Mouse (Mus musculus): ENCODE measurements around the gene Mtm1. TPM values are rescaled to one million over a fixed set of nuclear protein-coding genes. Genes with fewer than 3 reads are reported as not detected.

The Mtm1 gene
- 6.9 and 7.6 TPM in 2 replicates for polyA plus RNA-seq (2015; fragmentation: Nextera tagmentation; extraction: Ambion mirVana)

- H3K4me2 ChIP-seq (ENCODE audit: low read depth, low read length): no peak within 1 kb of the TSS
- H3K4me3 ChIP-seq (ENCODE audit: low read length): no peak within 1 kb of the TSS
- ATAC-seq (ENCODE audit: low read depth): no peak
- H3K4me1 ChIP-seq (replicated peaks; ENCODE audit: control insufficient read depth, insufficient read depth, low read length): no peaks in the 10 kb centered on the region
- H3K9ac ChIP-seq (ENCODE audit: low read length): no peak within 1 kb of the TSS
- no peaks in the 10 kb centered on the region for H3K9me3 ChIP-seq (ENCODE audit: control insufficient read depth, low read length)
- no peaks in the 10 kb centered on the region for H3K27me3 ChIP-seq (ENCODE audit: control insufficient read depth, insufficient read depth, low read depth, low read length)
- no peaks in the 10 kb centered on the region for H3K36me3 ChIP-seq (ENCODE audit: control insufficient read depth, insufficient read depth, low read length)
- H3K27ac ChIP-seq (ENCODE audit: low read length): no peak within 1 kb of the TSS
- 91% methylated on average over 1 of the region's 1 CpGs for WGBS
These were observed at the start of gene Mtm1 for GRCm38 (mm10) chrX:71210467-71210866. Mtm1 (plus strand) TSS chrX:71210767.

GRCm38 (mm10) chrX:71181526-71181925, 29.0 kb upstream of the Mtm1 start:
- no peaks in the 10 kb centered on the region for H3K4me1 ChIP-seq (replicated peaks; ENCODE audit: control insufficient read depth, insufficient read depth, low read length)
- 87% methylated on average over 3 of the region's 3 CpGs for WGBS
- H3K36me3 ChIP-seq (ENCODE audit: control insufficient read depth, insufficient read depth, low read length): no peaks in the 10 kb centered on the region
- ATAC-seq (ENCODE audit: low read depth): no peak
- H3K9me3 ChIP-seq (ENCODE audit: control insufficient read depth, low read length): no peaks in the 10 kb centered on the region
- no peaks in the 10 kb centered on the region for H3K27me3 ChIP-seq (ENCODE audit: control insufficient read depth, insufficient read depth, low read depth, low read length)
- H3K4me3 ChIP-seq (ENCODE audit: low read length): no peak overlapping the region
- no peak overlapping the region for H3K27ac ChIP-seq (ENCODE audit: low read length)
- H3K9ac ChIP-seq (ENCODE audit: low read length): no peak overlapping the region
- H3K4me2 ChIP-seq (ENCODE audit: low read depth, low read length): no peak overlapping the region

GRCm38 (mm10) chrX:71183671-71184070, 26.9 kb upstream of the Mtm1 start:
- Histone ChIP-seq H3K4me1 (replicated peaks; ENCODE audit: control insufficient read depth, insufficient read depth, low read length) (no peaks in the 10 kb centered on the region), H3K27me3 (ENCODE audit: control insufficient read depth, insufficient read depth, low read depth, low read length) (no peaks in the 10 kb centered on the region), H3K36me3 (ENCODE audit: control insufficient read depth, insufficient read depth, low read length) (no peaks in the 10 kb centered on the region), H3K9me3 (ENCODE audit: control insufficient read depth, low read length) (no peaks in the 10 kb centered on the region), H3K27ac (ENCODE audit: low read length) (no peak overlapping the region), H3K4me2 (ENCODE audit: low read depth, low read length) (no peak overlapping the region), H3K9ac (ENCODE audit: low read length) (no peak overlapping the region), H3K4me3 (ENCODE audit: low read length) (no peak overlapping the region)
- WGBS: 78% methylated on average over 4 of the region's 4 CpGs
- ATAC-seq (ENCODE audit: low read depth): no peak

- WGBS: 70% methylated on average over 1 of the region's 1 CpGs
- Histone ChIP-seq H3K9ac (ENCODE audit: low read length) (no peak overlapping the region), H3K4me1 (replicated peaks; ENCODE audit: control insufficient read depth, insufficient read depth, low read length) (no peaks in the 10 kb centered on the region), H3K36me3 (ENCODE audit: control insufficient read depth, insufficient read depth, low read length) (no peaks in the 10 kb centered on the region), H3K9me3 (ENCODE audit: control insufficient read depth, low read length) (no peaks in the 10 kb centered on the region), H3K4me3 (ENCODE audit: low read length) (no peak overlapping the region), H3K27me3 (ENCODE audit: control insufficient read depth, insufficient read depth, low read depth, low read length) (no peaks in the 10 kb centered on the region), H3K27ac (ENCODE audit: low read length) (no peak overlapping the region), H3K4me2 (ENCODE audit: low read depth, low read length) (no peak overlapping the region)
- no peak for ATAC-seq (ENCODE audit: low read depth)
These were observed 24.2 kb upstream of the Mtm1 start for GRCm38 (mm10) chrX:71186396-71186795.

- Histone ChIP-seq H3K4me2 (ENCODE audit: low read depth, low read length) (no peak overlapping the region), H3K27me3 (ENCODE audit: control insufficient read depth, insufficient read depth, low read depth, low read length) (no peaks in the 10 kb centered on the region), H3K9me3 (ENCODE audit: control insufficient read depth, low read length) (no peaks in the 10 kb centered on the region), H3K4me3 (ENCODE audit: low read length) (no peak overlapping the region), H3K4me1 (replicated peaks; ENCODE audit: control insufficient read depth, insufficient read depth, low read length) (no peaks in the 10 kb centered on the region), H3K27ac (ENCODE audit: low read length) (no peak overlapping the region), H3K9ac (ENCODE audit: low read length) (no peak overlapping the region), H3K36me3 (ENCODE audit: control insufficient read depth, insufficient read depth, low read length) (no peaks in the 10 kb centered on the region)
- no peak for ATAC-seq (ENCODE audit: low read depth)
- 70% methylated on average over 2 of the region's 2 CpGs for WGBS
These were observed 5.8 kb upstream of the Mtm1 start for GRCm38 (mm10) chrX:71204776-71205175.

- H3K4me3 ChIP-seq (ENCODE audit: low read length): no peak overlapping the region
- 84% methylated on average over 1 of the region's 1 CpGs for WGBS
- H3K27me3 ChIP-seq (ENCODE audit: control insufficient read depth, insufficient read depth, low read depth, low read length): no peaks in the 10 kb centered on the region
- ATAC-seq (ENCODE audit: low read depth): no peak
- no peak overlapping the region for H3K27ac ChIP-seq (ENCODE audit: low read length)
- no peaks in the 10 kb centered on the region for H3K4me1 ChIP-seq (replicated peaks; ENCODE audit: control insufficient read depth, insufficient read depth, low read length)
- no peak overlapping the region for H3K4me2 ChIP-seq (ENCODE audit: low read depth, low read length)
- H3K9me3 ChIP-seq (ENCODE audit: control insufficient read depth, low read length): no peaks in the 10 kb centered on the region
- H3K36me3 ChIP-seq (ENCODE audit: control insufficient read depth, insufficient read depth, low read length): no peaks in the 10 kb centered on the region
- H3K9ac ChIP-seq (ENCODE audit: low read length): no peak overlapping the region
These were observed 4.6 kb upstream of the Mtm1 start for GRCm38 (mm10) chrX:71205821-71206542.

DNA sequence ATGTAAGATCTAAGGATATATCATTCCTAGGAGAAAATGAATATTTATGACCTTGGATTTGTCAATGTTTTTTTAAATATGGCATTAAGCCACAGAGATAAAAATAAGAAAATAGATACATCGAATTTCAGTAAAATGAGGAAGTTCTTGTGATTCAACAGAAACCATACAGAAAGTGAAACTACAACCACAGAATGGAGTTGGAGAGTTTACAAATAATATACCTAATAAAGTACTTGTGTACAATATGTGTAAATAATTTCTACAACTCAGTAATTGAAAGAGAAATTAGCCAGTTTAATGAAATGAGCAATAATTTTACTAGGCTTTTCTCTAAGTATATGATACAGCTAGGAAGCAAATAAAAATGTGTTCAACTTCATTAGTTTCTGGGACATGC, 4.0 kb upstream of the Mtm1 start:
- 71% methylated on average over 1 of the region's 1 CpGs for WGBS
- Histone ChIP-seq H3K9me3 (ENCODE audit: control insufficient read depth, low read length) (no peaks in the 10 kb centered on the region), H3K4me1 (replicated peaks; ENCODE audit: control insufficient read depth, insufficient read depth, low read length) (no peaks in the 10 kb centered on the region), H3K9ac (ENCODE audit: low read length) (no peak overlapping the region), H3K4me2 (ENCODE audit: low read depth, low read length) (no peak overlapping the region), H3K4me3 (ENCODE audit: low read length) (no peak overlapping the region), H3K36me3 (ENCODE audit: control insufficient read depth, insufficient read depth, low read length) (no peaks in the 10 kb centered on the region), H3K27me3 (ENCODE audit: control insufficient read depth, insufficient read depth, low read depth, low read length) (no peaks in the 10 kb centered on the region), H3K27ac (ENCODE audit: low read length) (no peak overlapping the region)
- ATAC-seq (ENCODE audit: low read depth): no peak

DNA sequence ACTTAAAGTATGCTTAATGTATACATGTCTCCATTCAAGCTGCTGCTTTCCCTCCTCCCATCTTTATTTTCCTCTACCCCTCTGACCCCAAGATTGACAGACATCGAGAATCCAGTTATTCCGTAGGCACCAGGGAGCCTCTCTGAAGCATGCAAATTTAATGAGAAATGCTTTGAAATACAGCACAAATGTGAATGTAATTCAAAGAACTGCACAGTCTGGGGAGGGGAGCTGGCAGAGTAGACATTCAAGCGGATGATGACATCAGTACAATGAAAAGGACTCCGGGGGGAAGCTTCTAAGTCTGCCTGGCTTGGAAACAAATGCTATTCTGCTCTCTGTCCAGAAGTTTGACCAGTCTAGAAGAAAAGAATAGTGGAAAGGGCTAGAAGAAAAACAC, 2.3 kb downstream of the Mtm1 start:
- H3K27ac ChIP-seq (ENCODE audit: low read length): no peak overlapping the region
- no peak for ATAC-seq (ENCODE audit: low read depth)
- no peak overlapping the region for H3K4me3 ChIP-seq (ENCODE audit: low read length)
- H3K9ac ChIP-seq (ENCODE audit: low read length): no peak overlapping the region
- H3K36me3 ChIP-seq (ENCODE audit: control insufficient read depth, insufficient read depth, low read length): no peaks in the 10 kb centered on the region
- H3K4me2 ChIP-seq (ENCODE audit: low read depth, low read length): no peak overlapping the region
- H3K27me3 ChIP-seq (ENCODE audit: control insufficient read depth, insufficient read depth, low read depth, low read length): no peaks in the 10 kb centered on the region
- 71% methylated on average over 4 of the region's 4 CpGs for WGBS
- no peaks in the 10 kb centered on the region for H3K9me3 ChIP-seq (ENCODE audit: control insufficient read depth, low read length)
- no peaks in the 10 kb centered on the region for H3K4me1 ChIP-seq (replicated peaks; ENCODE audit: control insufficient read depth, insufficient read depth, low read length)

DNA sequence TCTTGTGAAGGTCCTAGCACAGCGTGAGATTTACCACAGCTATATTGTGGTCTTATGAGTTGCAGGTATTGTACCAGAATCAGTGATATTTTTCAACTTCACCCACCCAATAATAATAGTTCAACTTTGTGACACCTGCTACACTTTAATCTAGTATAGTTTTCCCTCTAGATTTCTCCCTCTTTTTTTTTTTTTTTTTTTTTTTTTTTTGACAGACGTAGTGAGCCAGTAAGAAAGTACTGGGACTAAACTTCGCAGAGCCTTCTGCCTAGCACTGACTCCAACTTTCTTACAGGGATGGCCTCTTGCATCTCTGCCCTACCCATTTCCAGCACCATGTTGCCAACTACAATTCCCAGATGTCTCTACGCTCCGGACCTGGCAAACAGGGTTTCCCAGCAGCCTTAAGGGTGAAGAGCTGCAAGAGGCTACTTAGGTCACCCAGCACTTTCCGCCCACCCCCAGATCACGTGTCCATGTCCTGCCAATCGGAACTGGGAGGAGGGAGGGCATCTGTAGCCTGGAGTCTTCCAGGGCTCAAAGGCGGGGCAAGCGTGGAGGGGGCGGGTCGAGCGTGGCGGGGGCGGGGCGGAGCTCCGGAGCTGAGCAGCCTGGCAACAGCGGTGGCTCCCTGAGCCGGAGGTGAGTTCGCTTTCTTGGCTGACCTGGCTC, 4.0 kb downstream of the Mtm1 start:
- Histone ChIP-seq H3K9me3 (ENCODE audit: control insufficient read depth, low read length) (no peaks in the 10 kb centered on the region), H3K27me3 (ENCODE audit: control insufficient read depth, insufficient read depth, low read depth, low read length) (no peaks in the 10 kb centered on the region), H3K4me2 (ENCODE audit: low read depth, low read length) (peak overlapping the region; percentile 74), H3K4me3 (ENCODE audit: low read length) (peak overlapping the region; percentile 59), H3K36me3 (ENCODE audit: control insufficient read depth, insufficient read depth, low read length) (no peaks in the 10 kb centered on the region), H3K9ac (ENCODE audit: low read length) (peak overlapping the region; percentile 64), H3K27ac (ENCODE audit: low read length) (no peak overlapping the region), H3K4me1 (replicated peaks; ENCODE audit: control insufficient read depth, insufficient read depth, low read length) (no peaks in the 10 kb centered on the region)
- WGBS: 18% methylated on average over 20 of the region's 20 CpGs
- ATAC-seq (ENCODE audit: low read depth): peak; percentile 99
